Mouse (Mus musculus) hindbrain, embryonic 16.5 days (tissue): ENCODE results near the gene Tmem8. TPM values are rescaled to one million over a fixed set of nuclear protein-coding genes. Genes with fewer than 3 reads are reported as not detected.

Experiments used
- ATAC-seq: fragments of 200-750 bp; cut with Nextera tagmentation; 2 replicates; pipeline ENCODE4 v1.8.0; 2017; ENCODE audit warnings: moderate TSS enrichment, moderate library complexity
- H3K27ac ChIP-seq: fragments of 300-500 bp; sonication (generic); 2 replicates; pipeline ENCODE4 v1.5.1; 2014; ENCODE audit warnings: low read depth, mild to moderate bottlenecking, control low read depth, low read length, moderate library complexity
- H3K27me3 ChIP-seq: fragments of 300-500 bp; sonication (generic); replicated peaks from 2 replicates; pipeline ENCODE4 v1.6.1; 2014; ENCODE audit warnings: low read length; ENCODE audit not compliant: control insufficient read depth, insufficient read depth
- H3K36me3 ChIP-seq: fragments of 300-500 bp; sonication (generic); 2 replicates; pipeline ENCODE4 v1.6.1; 2014; ENCODE audit warnings: mild to moderate bottlenecking, low read length, moderate library complexity, mixed read lengths; ENCODE audit not compliant: control insufficient read depth, insufficient read depth
- H3K4me1 ChIP-seq: fragments of 300-500 bp; sonication (generic); 2 replicates; pipeline ENCODE4 v1.6.1; 2014; ENCODE audit warnings: low read depth, low read length; ENCODE audit not compliant: control insufficient read depth, insufficient read depth
- H3K4me2 ChIP-seq: fragments of 300-500 bp; sonication (generic); 2 replicates; pipeline ENCODE4 v1.6.1; 2014; ENCODE audit warnings: mild to moderate bottlenecking, low read length, control low read depth, moderate library complexity
- H3K4me3 ChIP-seq: fragments of 300-500 bp; sonication (generic); 2 replicates; pipeline ENCODE4 v1.5.1; 2014; ENCODE audit warnings: mild to moderate bottlenecking, low read length, control low read depth, moderate library complexity
- H3K9ac ChIP-seq: fragments of 300-500 bp; sonication (generic); 2 replicates; pipeline ENCODE4 v1.6.1; 2014; ENCODE audit warnings: low read depth, mild to moderate bottlenecking, control low read depth, low read length, moderate library complexity
- H3K9me3 ChIP-seq: fragments of 300-500 bp; sonication (generic); 2 replicates; pipeline ENCODE4 v1.6.1; 2014; ENCODE audit warnings: mild to moderate bottlenecking, low read length, moderate library complexity; ENCODE audit not compliant: control insufficient read depth
- WGBS: fragments of 180-500 bp; shearing (Covaris S2); extraction: QIAGEN DNeasy Blood & Tissue Kit; methylation state at CpG from one replicate; pipeline ENCODE4 v1.1.7; 2014; 5-methylcytosine and 5-hydroxymethylcytosine counted together
- polyA plus RNA-seq: library from polyadenylated mRNA; unstranded; fragments of >200 nt; fragmentation: Nextera tagmentation; extraction: Ambion mirVana; gene quantifications from 2 replicates; pipeline ENCODE4 v1.2.1, GENCODE M21; 2015

Tmem8 gene
- polyA plus RNA-seq, 1 experiment from 2014 or later: 4.0 TPM

DNA sequence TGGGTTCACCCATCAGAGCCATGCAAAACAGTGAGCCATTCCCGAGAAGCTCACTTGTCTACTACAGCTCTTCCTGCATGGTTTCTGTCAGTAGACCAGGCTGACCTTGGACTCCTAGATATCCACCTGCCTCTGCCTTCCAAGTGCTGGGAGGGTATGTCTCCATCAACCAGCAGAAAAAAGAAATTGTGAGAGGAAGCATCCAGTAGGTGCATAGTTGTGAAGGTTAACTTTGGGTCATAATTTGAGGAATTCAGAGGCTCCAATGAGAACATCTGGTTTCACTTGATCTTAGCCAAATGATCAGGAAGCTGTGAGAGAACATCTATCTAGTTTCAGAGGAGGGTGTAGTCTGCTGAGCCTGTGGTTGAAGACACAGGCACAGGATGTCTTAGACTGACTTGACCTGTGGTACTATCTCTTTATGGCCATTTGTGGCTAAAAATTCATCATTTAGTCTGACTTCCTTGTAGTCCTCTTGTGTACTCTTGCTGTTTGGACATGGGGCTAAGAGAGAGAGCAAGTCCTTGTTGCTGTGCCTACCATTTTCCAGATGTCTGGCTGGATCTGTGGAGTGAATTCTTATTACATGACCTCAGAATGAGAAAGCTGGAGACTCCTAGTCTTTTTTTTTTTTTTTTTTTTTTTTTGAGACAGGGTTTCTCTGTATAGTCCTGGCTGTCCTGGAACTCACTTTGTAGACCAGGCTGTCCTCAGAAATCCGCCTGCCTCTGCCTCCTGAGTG, 39.0 kb downstream of the Tmem8 start:
- no peaks in the 10 kb centered on the region for H3K4me1 ChIP-seq
- H3K9ac ChIP-seq: no peak overlapping the region
- no peak overlapping the region for H3K4me3 ChIP-seq
- peaks cover 4% of the 10 kb centered on the region for H3K36me3 ChIP-seq
- no peaks in the 10 kb centered on the region for H3K9me3 ChIP-seq
- no peak overlapping the region for H3K27ac ChIP-seq
- no peaks in the 10 kb centered on the region for H3K27me3 ChIP-seq
- 100% methylated on average over 2 of the region's 2 CpGs for WGBS
- ATAC-seq: no peak
- H3K4me2 ChIP-seq: no peak overlapping the region

DNA sequence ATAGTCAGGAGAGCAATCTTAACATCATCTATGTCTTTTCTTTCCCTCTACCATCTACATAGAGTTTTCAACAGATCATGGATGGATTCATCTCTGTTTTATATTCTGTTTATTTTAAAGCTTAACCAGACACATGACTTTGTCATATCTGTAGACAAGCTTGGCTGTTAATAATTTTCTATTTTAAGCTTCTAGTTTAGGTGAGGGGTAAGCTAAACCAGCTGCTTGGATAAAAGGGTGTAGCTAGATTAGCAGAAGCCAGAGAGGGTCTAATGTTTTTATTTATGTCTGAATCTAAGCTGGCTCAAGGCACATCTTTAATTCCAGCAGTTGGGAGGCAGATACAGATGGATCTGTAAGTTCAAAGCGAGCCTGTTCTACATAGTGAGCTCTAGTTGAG, 49.6 kb downstream of the Tmem8 start:
- Histone ChIP-seq H3K4me2 (no peak overlapping the region), H3K27ac (no peak overlapping the region), H3K36me3 (no peaks in the 10 kb centered on the region), H3K4me3 (no peak overlapping the region), H3K9ac (no peak overlapping the region), H3K9me3 (no peaks in the 10 kb centered on the region), H3K27me3 (no peaks in the 10 kb centered on the region), H3K4me1 (no peaks in the 10 kb centered on the region)
- no peak for ATAC-seq
- 100% methylated on average over 1 of the region's 1 CpGs for WGBS

DNA sequence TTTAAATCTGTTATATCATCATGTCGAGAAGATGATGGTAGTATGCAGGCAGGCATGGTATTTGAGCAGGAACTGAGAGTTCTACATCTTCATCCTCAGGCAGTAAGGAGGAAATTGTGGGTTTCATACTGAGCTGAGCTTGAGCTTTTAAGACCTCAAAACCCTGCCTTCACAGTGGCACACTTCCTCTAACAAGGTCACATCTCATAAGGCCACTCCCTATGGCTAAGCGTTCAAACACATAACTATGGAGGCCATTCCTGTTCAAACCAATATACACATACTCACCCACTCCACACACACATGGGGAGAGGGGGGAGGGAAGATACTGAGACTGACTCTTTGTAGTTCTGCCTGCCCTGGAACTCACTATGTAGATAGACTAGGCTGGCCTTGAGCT, 54.9 kb downstream of the Tmem8 start:
- H3K27ac ChIP-seq: no peak overlapping the region
- H3K4me3 ChIP-seq: no peak overlapping the region
- ATAC-seq: no peak
- H3K36me3 ChIP-seq: no peaks in the 10 kb centered on the region
- H3K9ac ChIP-seq: no peak overlapping the region
- 95% methylated on average over 2 of the region's 2 CpGs for WGBS
- H3K4me1 ChIP-seq: no peaks in the 10 kb centered on the region
- H3K4me2 ChIP-seq: no peak overlapping the region
- no peaks in the 10 kb centered on the region for H3K9me3 ChIP-seq
- H3K27me3 ChIP-seq: no peaks in the 10 kb centered on the region

Other genes with a start within 250 kb of the Tmem8 start
- 34.1 and 38.9 TPM in 2 replicates for gene Mcrip2, start 244.5 kb upstream of the Tmem8 start, polyA plus RNA-seq
- 63.4 and 67.5 TPM in 2 replicates for gene Mettl26, start 238.2 kb upstream of the Tmem8 start, polyA plus RNA-seq
- gene Wfikkn1, start 232.4 kb upstream of the Tmem8 start, polyA plus RNA-seq: 0.34 and 0.51 TPM in 2 replicates
- 49.5 and 50.8 TPM in 2 replicates for gene Rab40c, start 193.6 kb upstream of the Tmem8 start, polyA plus RNA-seq
- gene Pigq, start 168.4 kb upstream of the Tmem8 start, polyA plus RNA-seq: 83.1 and 90.5 TPM in 2 replicates
- 0.19 and 0.52 TPM in 2 replicates for gene Nhlrc4, start 168.3 kb upstream of the Tmem8 start, polyA plus RNA-seq
- gene A930017K11Rik, start 160.7 kb upstream of the Tmem8 start, polyA plus RNA-seq: 3.9 and 4.7 TPM in 2 replicates
- gene Capn15, start 127.5 kb upstream of the Tmem8 start, polyA plus RNA-seq: 20.6 and 25.5 TPM in 2 replicates
- 12.8 and 23.0 TPM in 2 replicates for gene Rab11fip3, start 43.7 kb upstream of the Tmem8 start, polyA plus RNA-seq
- gene Decr2, start 23.0 kb upstream of the Tmem8 start, polyA plus RNA-seq: 45.6 and 45.7 TPM in 2 replicates
- 22.9 and 23.2 TPM in 2 replicates for gene Nme4, start 17.7 kb upstream of the Tmem8 start, polyA plus RNA-seq
- gene Mrpl28, start 10.2 kb downstream of the Tmem8 start, polyA plus RNA-seq: 188 and 195 TPM in 2 replicates
- 6.2 and 7.1 TPM in 2 replicates for gene Axin1, start 25.4 kb downstream of the Tmem8 start, polyA plus RNA-seq
- 0.14 TPM in 1 of 2 replicates, not detected in the other for gene Pdia2, start 85.8 kb downstream of the Tmem8 start, polyA plus RNA-seq
- 23.8 and 24.3 TPM in 2 replicates for gene Rgs11, start 89.7 kb downstream of the Tmem8 start, polyA plus RNA-seq
- gene Arhgdig, start 94.5 kb downstream of the Tmem8 start, polyA plus RNA-seq: 215 and 262 TPM in 2 replicates
- gene Fam234a, start 130.9 kb downstream of the Tmem8 start, polyA plus RNA-seq: 35.9 and 39.5 TPM in 2 replicates
- 87.0 and 99.9 TPM in 2 replicates for gene Luc7l, start 139.6 kb downstream of the Tmem8 start, polyA plus RNA-seq